Mouse (Mus musculus): Measurements from ENCODE around the gene App. TPM values are rescaled to one million over a fixed set of nuclear protein-coding genes. Genes with fewer than 3 reads are reported as not detected.

The App gene
- total RNA-seq, 4 experiments from 2014 or later, result 121 to 133 (median 126) TPM

GRCm38 (mm10) chr16:85024706-85025105 is 148.9 kb downstream of the App start:
- no peak for DNase-seq (ENCODE audit: low spot score)

GRCm38 (mm10) chr16:85023106-85023505 is 150.5 kb downstream of the App start:
- no peak for DNase-seq (ENCODE audit: low spot score)

GRCm38 (mm10) chr16:85020696-85021323 is 152.8 kb downstream of the App start:
- no peak for DNase-seq (ENCODE audit: low spot score)

GRCm38 (mm10) chr16:85019273-85019672 is 154.3 kb downstream of the App start:
- DNase-seq (ENCODE audit: low spot score), result no peak

- DNase-seq (ENCODE audit: low spot score), result no peak
Observed at GRCm38 (mm10) chr16:85017845-85018244, 155.7 kb downstream of the App start.

- DNase-seq (ENCODE audit: low spot score), result no peak
Observed at GRCm38 (mm10) chr16:85012695-85013094, 160.9 kb downstream of the App start.

GRCm38 (mm10) chr16:85012172-85012571 is 161.4 kb downstream of the App start:
- DNase-seq (ENCODE audit: low spot score), result no peak

- DNase-seq (ENCODE audit: low spot score), result no peak
Observed at GRCm38 (mm10) chr16:85010651-85011050, 162.9 kb downstream of the App start.

GRCm38 (mm10) chr16:85008866-85009645 is 164.5 kb downstream of the App start:
- no peak for DNase-seq (ENCODE audit: low spot score)

GRCm38 (mm10) chr16:85001939-85002556 is 171.5 kb downstream of the App start:
- DNase-seq (ENCODE audit: low spot score), result no peak

- DNase-seq (ENCODE audit: low spot score), result no peak
Observed at GRCm38 (mm10) chr16:85000304-85000703, 173.3 kb downstream of the App start.

GRCm38 (mm10) chr16:84997551-84997950 is 176.0 kb downstream of the App start:
- no peak for DNase-seq (ENCODE audit: low spot score)

- DNase-seq (ENCODE audit: low spot score), result no peak
Observed at GRCm38 (mm10) chr16:84995441-84995867, 178.1 kb downstream of the App start.

- DNase-seq (ENCODE audit: low spot score), result no peak
Observed at GRCm38 (mm10) chr16:84992888-84993287, 180.7 kb downstream of the App start.

- DNase-seq (ENCODE audit: low spot score), result no peak
Observed at GRCm38 (mm10) chr16:84991011-84991410, 182.6 kb downstream of the App start.

- peak; percentile 31 for DNase-seq (ENCODE audit: low spot score)
Observed at GRCm38 (mm10) chr16:84989938-84990337, 183.6 kb downstream of the App start.

- no peak for DNase-seq (ENCODE audit: low spot score)
Observed at GRCm38 (mm10) chr16:84989476-84989875, 184.1 kb downstream of the App start.

- no peak for DNase-seq (ENCODE audit: low spot score)
Observed at GRCm38 (mm10) chr16:84987724-84988287, 185.8 kb downstream of the App start.

GRCm38 (mm10) chr16:84986016-84986631 is 187.4 kb downstream of the App start:
- no peak for DNase-seq (ENCODE audit: low spot score)

GRCm38 (mm10) chr16:84985340-84985739 is 188.2 kb downstream of the App start:
- DNase-seq (ENCODE audit: low spot score), result no peak

- DNase-seq (ENCODE audit: low spot score), result no peak
Observed at GRCm38 (mm10) chr16:84983428-84983827, 190.1 kb downstream of the App start.

- no peak for DNase-seq (ENCODE audit: low spot score)
Observed at GRCm38 (mm10) chr16:84982589-84982988, 191.0 kb downstream of the App start.
